Mouse (Mus musculus) myocyte (in vitro differentiated cells): ENCODE measurements at regions not wholly inside any gene's neighbourhood (a gene's known extent, or its start where the extent isn't known, plus 50 kb on each side); places are given as distances from the start of the nearest gene placed in this dataset.
A peak's percentile ranks its signal among the peaks of the same experiment; 100 is the strongest.

Source experiments
- H3K27me3 ChIP-seq: one replicate; pipeline ENCODE4 v1.6.1; 2011; ENCODE audit not compliant: control insufficient read depth, insufficient read depth, insufficient read length
- H3K36me3 ChIP-seq: one replicate; pipeline ENCODE4 v1.6.1; 2011; ENCODE audit not compliant: control insufficient read depth, insufficient read depth
- H3K4me2 ChIP-seq: one replicate; pipeline ENCODE4 v1.6.1; 2011; ENCODE audit warnings: low read depth, control low read depth
- H3K4me3 ChIP-seq: one replicate; pipeline ENCODE4 v1.5.1; 2011; ENCODE audit warnings: mild to moderate bottlenecking, control low read depth, moderate library complexity
- H3K79me2 ChIP-seq: one replicate; pipeline ENCODE4 v1.6.1; 2011; ENCODE audit not compliant: control insufficient read depth, insufficient read depth
- H3ac ChIP-seq: one replicate; pipeline ENCODE4 v1.6.1; 2011; ENCODE audit not compliant: control insufficient read depth, insufficient read length
- CEBPB ChIP-seq: IDR thresholded peaks from 2 replicates; pipeline ENCODE4 v1.6.1; 2011; ENCODE audit warnings: mild to moderate bottlenecking, moderate library complexity; ENCODE audit not compliant: poor library complexity, insufficient read depth, severe bottlenecking
- E2F4 ChIP-seq: IDR thresholded peaks from one replicate; pipeline ENCODE4 v1.6.1; 2011; ENCODE audit warnings: mild to moderate bottlenecking, control low read depth, moderate library complexity; ENCODE audit not compliant: insufficient read depth
- MAX ChIP-seq: IDR thresholded peaks from one replicate; pipeline ENCODE4 v1.6.1; 2011; ENCODE audit warnings: low read depth, mild to moderate bottlenecking, control low read depth
- MYOD1 ChIP-seq, 3 experiments: IDR thresholded peaks; one replicate each; pipeline ENCODE4 v1.6.1; 2011; ENCODE audit warnings: control low read depth in 2 of 3, low read depth in 2 of 3, mild to moderate bottlenecking in 2 of 3, moderate library complexity in 1 of 3; ENCODE audit not compliant: insufficient read length in 2 of 3, control insufficient read depth in 1 of 3
- MYOG ChIP-seq, 3 experiments: IDR thresholded peaks; one replicate each; pipeline ENCODE4 v1.6.1; 2011; ENCODE audit warnings: control low read depth in 2 of 3, low read depth in 2 of 3, mild to moderate bottlenecking in 2 of 3; ENCODE audit not compliant: insufficient read length in 2 of 3, control insufficient read depth in 1 of 3, insufficient read depth in 1 of 3
- POLR2A ChIP-seq: IDR thresholded peaks from one replicate; pipeline ENCODE4 v1.6.1; 2011; ENCODE audit warnings: low read depth, mild to moderate bottlenecking, control low read depth, moderate library complexity; ENCODE audit not compliant: insufficient read length
- POLR2AphosphoS2 ChIP-seq: IDR thresholded peaks from one replicate; pipeline ENCODE4 v1.6.1; 2011; ENCODE audit warnings: low read depth, control low read depth; ENCODE audit not compliant: insufficient read length
- REST ChIP-seq: IDR thresholded peaks from one replicate; pipeline ENCODE4 v1.6.1; 2011; ENCODE audit warnings: mild to moderate bottlenecking, control low read depth, moderate library complexity; ENCODE audit not compliant: insufficient read depth, insufficient read length
- SRF ChIP-seq: IDR thresholded peaks from one replicate; pipeline ENCODE4 v1.6.1; 2011; ENCODE audit warnings: low read depth; ENCODE audit not compliant: control insufficient read depth, insufficient read length
- TCF12 ChIP-seq: IDR thresholded peaks from one replicate; pipeline ENCODE4 v1.6.1; 2011; ENCODE audit warnings: mild to moderate bottlenecking, control low read depth; ENCODE audit not compliant: poor library complexity, insufficient read depth, severe bottlenecking
- TCF3 ChIP-seq: IDR thresholded peaks from one replicate; pipeline ENCODE4 v1.6.1; 2011; ENCODE audit warnings: low read depth, control low read depth; ENCODE audit not compliant: insufficient read length
- USF1 ChIP-seq: IDR thresholded peaks from one replicate; pipeline ENCODE4 v1.6.1; 2011; ENCODE audit warnings: low read depth, mild to moderate bottlenecking, control low read depth, moderate library complexity

- H3K36me3 ChIP-seq = no peaks in the 10 kb centered on the region
- no peaks in the 10 kb centered on the region for H3K79me2 ChIP-seq
- no peak overlapping the region for H3K4me2 ChIP-seq
- no peak for TF ChIP-seq REST
- TF ChIP-seq TCF12 = no peak
- no peak for TF ChIP-seq POLR2AphosphoS2
- TF ChIP-seq MAX = no peak
- no peak for TF ChIP-seq TCF3
- TF ChIP-seq MYOG (IDR thresholded peaks at IDR 0.05; ENCODE audit: control insufficient read depth in 1 of 3, insufficient read depth in 1 of 3, insufficient read length in 2 of 3, low read depth in 2 of 3) = no peak
- H3ac ChIP-seq = no peak overlapping the region
- H3K27me3 ChIP-seq = no peaks in the 10 kb centered on the region
- H3K4me3 ChIP-seq = no peak overlapping the region
These were observed 153.7 kb downstream of the Insig2 start for GRCm38 (mm10) chr1:121178611-121179245.

GRCm38 (mm10) chr1:121180273-121181030 lies 151.9 kb downstream of the Insig2 start:
- peak overlapping the region; percentile 58 for H3K4me2 ChIP-seq
- H3K36me3 ChIP-seq = no peaks in the 10 kb centered on the region
- TF ChIP-seq POLR2A (no peak), TCF12 (no peak), REST (no peak), CEBPB (no peak), MYOG (IDR thresholded peaks at IDR 0.05; ENCODE audit: control insufficient read depth in 1 of 3, insufficient read depth in 1 of 3, insufficient read length in 2 of 3, low read depth in 2 of 3) (no peak), MYOD1 (IDR thresholded peaks at IDR 0.05; ENCODE audit: control insufficient read depth in 1 of 3, insufficient read length in 2 of 3, low read depth in 2 of 3) (no peak), POLR2AphosphoS2 (no peak), E2F4 (no peak), SRF (no peak), MAX (no peak), USF1 (no peak), TCF3 (no peak)
- no peaks in the 10 kb centered on the region for H3K79me2 ChIP-seq
- H3K27me3 ChIP-seq = no peaks in the 10 kb centered on the region
- H3ac ChIP-seq = no peak overlapping the region
- H3K4me3 ChIP-seq = no peak overlapping the region

- TF ChIP-seq TCF3 (no peak), MAX (no peak)
- Histone ChIP-seq H3ac (no peak overlapping the region), H3K36me3 (no peaks in the 10 kb centered on the region), H3K79me2 (no peaks in the 10 kb centered on the region), H3K27me3 (no peaks in the 10 kb centered on the region), H3K4me3 (no peak overlapping the region), H3K4me2 (no peak overlapping the region)
These were observed 143.5 kb downstream of the Insig2 start for GRCm38 (mm10) chr1:121188895-121189294.

GRCm38 (mm10) chr1:121194800-121195199 lies 137.6 kb downstream of the Insig2 start:
- Histone ChIP-seq H3K27me3 (no peaks in the 10 kb centered on the region), H3ac (no peak overlapping the region), H3K36me3 (no peaks in the 10 kb centered on the region), H3K79me2 (no peaks in the 10 kb centered on the region), H3K4me2 (peak overlapping the region; percentile 12), H3K4me3 (no peak overlapping the region)
- TF ChIP-seq POLR2A (no peak), POLR2AphosphoS2 (no peak), TCF12 (no peak), MYOD1 (IDR thresholded peaks at IDR 0.05; ENCODE audit: control insufficient read depth in 1 of 3, insufficient read length in 2 of 3, low read depth in 2 of 3) (peak in 1 of 3 experiments; percentile 49), SRF (no peak)

GRCm38 (mm10) chr1:121215843-121216242 lies 116.5 kb downstream of the Insig2 start:
- no peaks in the 10 kb centered on the region for H3K79me2 ChIP-seq
- no peak overlapping the region for H3ac ChIP-seq
- no peak for TF ChIP-seq CEBPB
- TF ChIP-seq TCF3 = no peak
- no peak for TF ChIP-seq E2F4
- no peak for TF ChIP-seq POLR2A
- TF ChIP-seq MYOD1 (IDR thresholded peaks at IDR 0.05; ENCODE audit: control insufficient read depth in 1 of 3, insufficient read length in 2 of 3, low read depth in 2 of 3) = no peak
- no peak for TF ChIP-seq POLR2AphosphoS2
- no peak for TF ChIP-seq REST
- no peak for TF ChIP-seq SRF
- TF ChIP-seq TCF12 = no peak
- TF ChIP-seq MAX = no peak
- TF ChIP-seq USF1 = no peak
- TF ChIP-seq MYOG (IDR thresholded peaks at IDR 0.05; ENCODE audit: control insufficient read depth in 1 of 3, insufficient read depth in 1 of 3, insufficient read length in 2 of 3, low read depth in 2 of 3) = no peak

More at GRCm38 (mm10) chr1:121215843-121216242, 116.5 kb downstream of the Insig2 start:
- no peaks in the 10 kb centered on the region for H3K36me3 ChIP-seq
- no peak overlapping the region for H3K4me3 ChIP-seq
- peaks cover 11% of the 10 kb centered on the region for H3K27me3 ChIP-seq
- H3K4me2 ChIP-seq = no peak overlapping the region
